Mouse (Mus musculus): ENCODE measurements around the gene Tbc1d2b.

GRCm38 (mm10) chr9:90233906-90234419 is 36.6 kb downstream of the Tbc1d2b start:
- TF ChIP-seq POLR2A (IDR thresholded peaks at IDR 0.05; ENCODE audit: low read depth, low read length): no peak
- TF ChIP-seq CTCF (IDR thresholded peaks at IDR 0.05; ENCODE audit: borderline replicate concordance, insufficient read depth, low read length): no peak
